Comparison of ENCODE assay signal across 8 mouse cellular contexts in genomic region chr12:91401049-91401352, GRCm38 (mm10). TPM values are rescaled to one million over a fixed set of nuclear protein-coding genes. Genes with fewer than 3 reads are reported as not detected.
A peak's percentile ranks its signal among the peaks of the same experiment; 100 is the strongest.
DNase-seq lines count a peak whose midpoint lies in the region; ATAC-seq lines count a peak whose summit lies in the region.

No protein-coding gene starts in this region.

- peak overlapping the region; percentile 46 for H3K4me3 ChIP-seq in lung, embryonic 15.5 days
- H3K4me3 ChIP-seq in forebrain, embryonic 12.5 days (replicated peaks), result peak overlapping the region; percentile 47
- peak overlapping the region; percentile 51 for H3K4me3 ChIP-seq in limb, embryonic 15.5 days
- peak overlapping the region; percentile 38 for H3K4me3 ChIP-seq in stomach, embryonic 14.5 days (ENCODE audit: low read depth, low read length)

- peak overlapping the region; percentile 83 for H3K4me2 ChIP-seq in lung, embryonic 15.5 days
- peak overlapping the region; percentile 80 for H3K4me2 ChIP-seq in forebrain, embryonic 12.5 days
- H3K4me2 ChIP-seq in limb, embryonic 15.5 days, result peak overlapping the region; percentile 86
- peak overlapping the region; percentile 84 for H3K4me2 ChIP-seq in stomach, embryonic 14.5 days (replicated peaks; ENCODE audit: low read depth, low read length)

- no peak overlapping the region for H3K9ac ChIP-seq in lung, embryonic 15.5 days
- peak overlapping the region; percentile 49 for H3K9ac ChIP-seq in forebrain, embryonic 12.5 days
- H3K9ac ChIP-seq in limb, embryonic 15.5 days, result no peak overlapping the region; the same call in 1 of the 2 replicates
- H3K9ac ChIP-seq in stomach, embryonic 14.5 days (replicated peaks; ENCODE audit: low read depth, low read length), result no peak overlapping the region

- 10% methylated on average over 12 of the region's 12 CpGs for WGBS in lung, embryonic 15.5 days
- 4% methylated on average over 12 of the region's 12 CpGs for WGBS in forebrain, embryonic 12.5 days
- WGBS in limb, embryonic 15.5 days, result 8% methylated on average over 12 of the region's 12 CpGs
- WGBS in stomach, embryonic 14.5 days, result 4% methylated on average over 12 of the region's 12 CpGs

- H3K36me3 ChIP-seq in lung, embryonic 15.5 days, result no peaks in the 10 kb centered on the region
- H3K36me3 ChIP-seq in forebrain, embryonic 12.5 days (replicated peaks), result no peaks in the 10 kb centered on the region
- no peaks in the 10 kb centered on the region for H3K36me3 ChIP-seq in limb, embryonic 15.5 days
- H3K36me3 ChIP-seq in stomach, embryonic 14.5 days (ENCODE audit: control insufficient read depth, insufficient read depth, low read length), result no peaks in the 10 kb centered on the region

- no peak overlapping the region for H3K27ac ChIP-seq in lung, embryonic 15.5 days
- no peak overlapping the region for H3K27ac ChIP-seq in forebrain, embryonic 12.5 days
- H3K27ac ChIP-seq in limb, embryonic 15.5 days, result no peak overlapping the region
- no peak overlapping the region for H3K27ac ChIP-seq in stomach, embryonic 14.5 days (ENCODE audit: low read length)

- H3K27me3 ChIP-seq in lung, embryonic 15.5 days, result peaks cover 12% of the 10 kb centered on the region; the same call in 1 of the 2 replicates
- H3K27me3 ChIP-seq in forebrain, embryonic 12.5 days, result peaks cover 37% of the 10 kb centered on the region
- peaks cover 15% of the 10 kb centered on the region; the same call in 1 of the 2 replicates for H3K27me3 ChIP-seq in limb, embryonic 15.5 days
- H3K27me3 ChIP-seq in stomach, embryonic 14.5 days (ENCODE audit: control insufficient read depth, insufficient read depth, low read length), result 0 out of 2 replicates have a peak, but pooled peaks cover 5% of the 10 kb centered on the region

- 0 out of 2 replicates have a peak, but pooled peaks cover 7% of the 10 kb centered on the region for H3K4me1 ChIP-seq in lung, embryonic 15.5 days
- peaks cover 10% of the 10 kb centered on the region for H3K4me1 ChIP-seq in forebrain, embryonic 12.5 days
- peaks cover 4% of the 10 kb centered on the region; the same call in 1 of the 2 replicates for H3K4me1 ChIP-seq in limb, embryonic 15.5 days
- H3K4me1 ChIP-seq in stomach, embryonic 14.5 days (ENCODE audit: control insufficient read depth, insufficient read depth, low read length), result no peaks in the 10 kb centered on the region

- no peak for DNase-seq in lung, postnatal 10 days
- no peak for DNase-seq in right cerebral cortex, postnatal 4 days
- DNase-seq in cerebellum, adult 9-10 months, result no peak

- ATAC-seq in lung, embryonic 15.5 days (ENCODE audit: borderline replicate concordance, extremely low read depth, low FRiP score, low TSS enrichment), result peak; percentile 28; the same call in 1 of the 2 replicates
- ATAC-seq in forebrain, embryonic 12.5 days (ENCODE audit: low FRiP score), result no peak
- ATAC-seq in limb, embryonic 15.5 days (ENCODE audit: insufficient number of reproducible peaks, low FRiP score, low TSS enrichment, low read depth), result no peak
- peak; percentile 10; the same call in 1 of the 2 replicates for ATAC-seq in stomach, embryonic 14.5 days (ENCODE audit: insufficient number of reproducible peaks, insufficient read depth, low FRiP score, low read depth)
- no peak for ATAC-seq in erythroblast, adult 5-6 weeks (replicated peaks; ENCODE audit: low FRiP score, poor library complexity, severe bottlenecking)

- no peaks in the 10 kb centered on the region for H3K9me3 ChIP-seq in lung, embryonic 15.5 days
- no peaks in the 10 kb centered on the region for H3K9me3 ChIP-seq in forebrain, embryonic 12.5 days
- H3K9me3 ChIP-seq in limb, embryonic 15.5 days, result no peaks in the 10 kb centered on the region
- H3K9me3 ChIP-seq in stomach, embryonic 14.5 days (ENCODE audit: control insufficient read depth, low read depth, low read length), result no peaks in the 10 kb centered on the region

RNA-seq across cellular contexts. Expression of gene Tshr, which starts 16.6 kb away (rescaled TPM):
- 0.14 and 0.17 TPM in 2 replicates for polyA plus RNA-seq in lung, embryonic 15.5 days (2015; fragmentation: Nextera tagmentation; extraction: Ambion mirVana)
- 0.92 and 1.2 TPM in 2 replicates for polyA plus RNA-seq in forebrain, embryonic 12.5 days (2016; fragmentation: Nextera tagmentation; extraction: Ambion mirVana)
- 0.76 and 1.2 TPM in 2 replicates for polyA plus RNA-seq in limb, embryonic 15.5 days (2015; fragmentation: Nextera tagmentation; extraction: Ambion mirVana)
- 0.18 and 0.56 TPM in 2 replicates for polyA plus RNA-seq in stomach, embryonic 14.5 days (2014; fragmentation: Nextera tagmentation; extraction: Ambion mirVana)
- total RNA-seq in erythroblast, adult 5-6 weeks (2015; ENCODE audit: low replicate concordance), result 0.96 and 3.3 TPM in 2 replicates
- total RNA-seq in erythroblast, adult 5-6 weeks (2017; ENCODE audit: low replicate concordance), result 0.14 and 2.2 TPM in 2 replicates

RNA-seq across cellular contexts. Expression of gene Cep128, which starts 16.8 kb away (rescaled TPM):
- 9.5 and 11.0 TPM in 2 replicates for polyA plus RNA-seq in lung, embryonic 15.5 days (2015; fragmentation: Nextera tagmentation; extraction: Ambion mirVana)
- polyA plus RNA-seq in forebrain, embryonic 12.5 days (2016; fragmentation: Nextera tagmentation; extraction: Ambion mirVana), result 11.1 and 12.0 TPM in 2 replicates
- 7.6 and 8.4 TPM in 2 replicates for polyA plus RNA-seq in limb, embryonic 15.5 days (2015; fragmentation: Nextera tagmentation; extraction: Ambion mirVana)
- 8.4 and 10.2 TPM in 2 replicates for polyA plus RNA-seq in stomach, embryonic 14.5 days (2014; fragmentation: Nextera tagmentation; extraction: Ambion mirVana)
- 88.4 and 93.6 TPM in 2 replicates for total RNA-seq in erythroblast, adult 5-6 weeks (2015; ENCODE audit: low replicate concordance)
- 154 and 207 TPM in 2 replicates for total RNA-seq in erythroblast, adult 5-6 weeks (2017; ENCODE audit: low replicate concordance)

Comparison
In these comparisons a context has a peak if more than half of its experiments do, and no peak if none do; other contexts are left out.
1. ATAC-seq: peak in lung, embryonic 15.5 days (single experiment) and stomach, embryonic 14.5 days (single experiment); none in forebrain, embryonic 12.5 days (single experiment), limb, embryonic 15.5 days (single experiment) and erythroblast, adult 5-6 weeks (single experiment).
2. Peak in every context shown above with its lines, with median percentiles within 50 percentile points of each other: H3K4me2 ChIP-seq and H3K4me3 ChIP-seq.